Mouse (Mus musculus): ENCODE data around the gene Zmym5.
"Not testable (repeated sequence)": the region's sequence is repeated elsewhere in the genome, so short reads cannot be mapped to it uniquely, and the experiment has no call there.

Gene Zmym5

DNA sequence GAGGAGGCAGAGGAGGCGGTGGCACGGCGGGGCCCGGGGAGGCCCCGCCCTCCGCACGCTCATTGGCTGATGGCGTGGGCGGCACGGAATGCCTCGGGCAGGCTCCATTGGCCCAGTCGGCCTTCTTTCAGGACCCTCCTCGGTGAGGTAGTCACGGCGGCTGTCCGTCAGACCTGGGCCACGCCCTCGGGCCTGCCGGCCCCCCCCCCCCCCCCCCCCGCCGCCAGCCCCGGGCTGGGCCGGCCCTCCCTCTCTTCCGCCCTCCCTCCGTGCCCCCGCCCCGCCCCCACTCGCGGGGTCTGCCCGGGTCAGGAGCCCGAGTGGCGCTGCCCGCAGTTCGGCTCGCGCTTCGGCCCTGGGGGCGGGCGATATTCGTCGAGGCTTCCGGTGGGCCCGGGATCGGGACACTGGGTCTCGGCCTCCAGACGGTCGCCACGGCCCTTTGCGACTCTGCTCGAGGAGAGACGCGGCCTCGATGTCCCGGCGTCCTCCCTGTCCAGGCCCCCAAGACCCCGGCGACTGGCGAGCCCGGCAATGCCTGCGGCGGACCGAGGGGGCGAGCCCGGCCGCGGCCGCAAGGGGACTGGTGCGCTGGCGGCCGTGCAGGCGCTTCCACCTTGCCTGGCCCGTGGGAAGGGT, at the start of gene Zmym5:
TSS of gene Zmym5 (minus strand) at position 16 of the 639 bp plus-strand sequence.
- peak; percentile 92 to 97 for DNase-seq

DNA sequence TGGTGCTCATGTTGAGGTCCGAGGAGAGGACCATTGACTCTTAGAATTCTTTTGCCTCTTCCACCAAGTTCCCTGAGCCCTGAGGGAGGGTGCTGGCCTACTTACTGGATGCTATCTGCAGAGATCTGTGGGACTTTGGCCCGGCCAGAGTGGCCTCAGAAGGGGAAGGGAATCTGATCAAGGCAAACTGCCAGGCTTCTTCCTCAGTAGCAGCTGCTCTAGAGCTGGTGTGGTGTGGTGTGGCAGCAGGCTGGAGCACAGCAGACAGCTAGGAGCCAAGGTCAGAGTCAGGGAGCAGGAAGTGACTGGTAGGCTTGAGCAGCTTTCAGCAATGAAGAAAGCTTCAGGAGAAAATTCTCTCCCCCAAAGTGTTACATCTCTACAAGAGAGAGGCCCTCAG, 38.2 kb upstream of the Zmym5 start:
- DNase-seq = peak; percentile 77 to 88

DNA sequence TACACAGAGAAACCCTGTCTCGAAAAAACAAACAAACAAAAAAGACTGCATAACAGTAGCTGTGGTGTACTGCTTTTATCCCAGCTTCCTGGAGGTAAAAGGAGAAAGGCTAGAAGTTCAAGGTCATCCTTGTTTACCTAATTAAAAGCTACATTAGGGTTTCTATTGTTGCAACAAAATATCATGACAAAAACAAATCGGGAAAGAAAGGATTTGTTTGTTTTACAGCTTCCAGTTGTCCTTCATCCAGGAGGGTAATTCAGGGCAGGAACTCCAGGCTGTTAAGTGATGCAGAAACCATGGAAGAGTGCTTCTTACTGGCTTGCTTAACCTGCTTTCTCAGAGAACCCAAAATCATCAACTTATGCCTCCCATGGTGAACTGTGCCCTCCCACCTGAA, 36.8 kb upstream of the Zmym5 start:
- no peak for DNase-seq

DNA sequence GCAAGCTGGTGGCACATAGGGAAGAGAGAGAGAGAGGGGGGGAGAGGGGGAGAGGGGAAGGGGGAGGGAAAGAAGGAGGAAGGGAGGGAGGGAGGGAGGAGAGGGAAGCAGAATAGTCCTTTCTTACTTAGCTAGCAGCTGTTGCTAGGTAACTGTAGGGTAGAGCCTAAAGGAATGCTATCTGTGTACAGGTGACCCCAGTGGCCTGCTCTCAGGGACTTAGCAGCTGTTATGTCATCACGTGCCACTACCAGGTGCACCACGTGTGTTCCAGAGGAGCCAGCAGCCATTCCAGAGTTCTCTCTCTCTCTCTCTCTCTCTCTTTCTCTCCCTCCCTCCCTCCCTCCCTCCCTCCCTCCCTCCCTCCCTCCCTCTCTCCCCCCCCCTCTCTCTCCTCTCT, 33.0 kb upstream of the Zmym5 start:
- peak; percentile 48 to 83 for DNase-seq

DNA sequence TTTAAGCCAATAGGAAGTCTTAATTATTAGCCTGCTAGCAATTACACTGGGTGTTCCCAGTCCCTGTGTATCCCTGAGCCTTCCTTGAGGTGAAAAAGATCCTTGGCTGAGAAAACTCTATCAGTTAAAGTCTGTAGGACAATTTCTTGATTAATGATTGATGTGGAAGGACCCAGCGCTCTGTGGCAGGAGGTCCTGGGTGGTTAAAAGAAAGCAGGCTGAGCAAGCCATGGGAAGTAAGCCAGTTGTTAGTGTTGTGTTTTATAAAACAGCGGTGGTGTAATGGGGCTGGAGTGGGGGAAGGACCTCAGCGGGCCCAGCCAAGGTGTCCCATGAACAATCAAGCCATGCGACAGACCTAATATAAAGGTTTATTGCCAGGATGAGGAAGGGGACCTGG, 32.5 kb upstream of the Zmym5 start:
- peak; percentile 45 to 70 for DNase-seq

DNA sequence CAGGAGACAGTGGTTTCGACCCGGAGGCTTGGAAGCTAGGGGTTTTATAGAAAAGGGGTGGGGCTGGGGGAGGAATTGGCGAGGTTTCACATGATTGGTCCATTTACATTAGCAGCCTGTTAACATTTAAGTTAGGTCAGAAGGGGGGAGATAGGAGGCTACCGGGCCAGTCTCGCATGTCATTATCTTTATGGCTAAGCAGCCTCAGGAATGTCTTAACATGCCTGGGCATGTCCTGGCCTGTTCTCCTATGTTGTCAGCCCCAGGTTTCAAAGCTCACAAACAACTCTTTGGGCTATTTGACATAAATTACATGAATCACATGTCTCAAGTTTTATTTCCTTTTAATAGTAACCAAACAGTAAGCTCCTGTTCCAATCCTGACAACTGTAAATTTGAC, 23.1 kb upstream of the Zmym5 start:
- not testable (repeated sequence) for DNase-seq

DNA sequence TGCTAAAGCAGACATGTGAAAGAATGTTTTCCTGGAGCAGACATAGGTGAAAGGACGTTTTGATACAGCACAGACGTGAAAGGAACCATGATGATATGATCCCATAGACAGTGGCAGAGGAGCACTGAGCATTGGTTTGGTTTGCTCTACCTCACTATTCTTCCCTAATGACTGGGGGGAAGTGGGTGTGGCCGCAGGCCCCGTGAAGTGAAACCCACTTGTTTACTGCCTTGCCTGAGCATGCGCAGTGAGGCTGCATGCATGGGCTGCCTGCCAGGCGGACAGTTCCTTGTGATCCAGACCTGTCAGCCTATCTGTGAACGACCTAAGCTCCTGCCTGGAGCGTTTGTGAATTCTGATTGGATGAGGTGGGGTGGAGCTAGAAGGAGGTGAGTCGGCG, 21.7 kb upstream of the Zmym5 start:
- peak; percentile 41 to 70 for DNase-seq

DNA sequence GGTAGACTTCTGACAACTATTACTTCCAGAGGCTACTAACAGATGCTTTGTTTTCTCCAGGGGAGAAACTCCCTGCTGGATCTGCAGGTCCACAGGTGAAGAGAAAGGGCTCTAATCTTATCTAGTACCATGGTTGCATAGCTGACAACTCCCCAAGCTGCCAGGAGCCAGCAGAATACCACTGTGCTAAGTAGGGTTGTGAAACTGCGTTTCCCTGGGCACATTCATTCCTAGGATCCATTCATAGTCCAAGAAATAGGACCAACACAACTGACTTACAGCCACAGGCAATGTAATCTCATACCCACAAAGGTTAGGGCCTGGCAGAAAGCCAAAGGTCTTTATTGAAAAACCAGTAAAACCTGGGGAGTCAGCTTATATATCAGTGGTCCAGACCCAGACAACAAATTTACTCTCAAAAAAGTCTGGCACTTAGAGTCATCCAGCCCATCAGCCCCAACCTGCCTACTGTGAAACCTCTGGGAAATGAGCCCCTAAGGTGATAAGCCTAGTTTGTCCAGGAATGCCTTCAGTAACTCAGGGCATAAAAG, 21.1 kb upstream of the Zmym5 start:
- DNase-seq = peak in 1 of 2 experiments; percentile 15

DNA sequence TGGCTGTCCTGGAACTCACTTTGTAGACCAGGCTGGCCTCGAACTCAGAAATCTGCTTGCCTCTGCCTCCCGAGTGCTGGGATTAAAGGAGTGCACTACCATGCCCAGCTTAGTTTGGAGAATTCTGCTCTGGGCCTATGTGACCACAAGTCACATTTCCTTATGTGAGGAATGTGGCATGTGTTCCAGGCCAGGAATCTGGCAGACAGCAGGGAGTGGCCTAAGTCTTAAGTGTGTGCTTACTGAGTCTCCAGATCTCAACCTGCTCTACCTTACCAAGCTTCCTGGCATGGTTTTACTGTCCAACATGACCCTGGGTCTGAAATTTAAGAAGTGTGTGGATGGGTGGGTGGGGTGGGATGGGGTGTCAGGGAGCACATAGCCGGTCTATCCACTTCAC, 20.6 kb upstream of the Zmym5 start:
- no peak for DNase-seq

DNA sequence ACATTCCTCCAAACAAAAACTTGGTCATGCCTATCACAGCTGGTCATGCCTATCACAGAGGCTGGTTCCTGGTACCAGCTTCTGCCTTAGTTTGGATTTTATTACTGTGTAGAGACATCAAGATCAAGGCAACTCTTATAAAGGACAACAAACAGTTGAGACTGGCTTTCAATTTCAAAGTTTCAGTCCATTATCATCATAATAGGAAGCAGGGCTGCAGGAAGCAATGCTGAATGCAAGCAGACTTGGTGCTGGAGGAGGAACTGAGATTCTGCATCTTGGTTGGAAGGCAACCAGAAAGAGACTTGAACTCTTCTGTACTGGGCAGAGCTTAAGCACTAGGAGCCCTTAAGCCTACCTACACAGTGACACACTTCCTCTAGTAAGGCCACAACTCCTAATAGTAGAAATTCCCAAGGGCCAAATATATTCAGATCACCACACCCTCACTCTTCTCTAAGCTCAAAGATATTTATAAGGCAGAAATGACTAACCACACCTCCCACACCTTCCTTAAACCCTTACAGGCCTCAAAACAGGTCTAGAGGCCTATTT, 19.1 kb upstream of the Zmym5 start:
- no peak for DNase-seq

DNA sequence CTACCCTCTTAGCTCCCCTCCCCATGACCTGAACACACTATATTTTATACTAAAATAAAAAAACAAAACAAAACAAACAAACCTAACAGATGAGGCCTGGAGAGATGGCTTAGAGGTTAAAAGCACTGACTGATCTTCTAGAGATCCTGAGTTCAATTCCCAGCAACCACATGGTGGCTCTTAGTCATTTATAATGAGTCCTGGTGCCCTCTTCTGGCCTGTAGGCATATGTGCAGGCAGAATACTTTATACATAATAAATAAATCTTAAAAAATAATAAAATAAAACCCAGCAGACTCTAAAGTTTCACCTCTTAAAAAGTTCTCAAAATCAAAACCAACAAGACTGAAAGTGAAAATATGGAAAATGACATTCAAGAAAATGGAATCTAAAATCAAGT, 13.0 kb upstream of the Zmym5 start:
- DNase-seq = no peak

DNA sequence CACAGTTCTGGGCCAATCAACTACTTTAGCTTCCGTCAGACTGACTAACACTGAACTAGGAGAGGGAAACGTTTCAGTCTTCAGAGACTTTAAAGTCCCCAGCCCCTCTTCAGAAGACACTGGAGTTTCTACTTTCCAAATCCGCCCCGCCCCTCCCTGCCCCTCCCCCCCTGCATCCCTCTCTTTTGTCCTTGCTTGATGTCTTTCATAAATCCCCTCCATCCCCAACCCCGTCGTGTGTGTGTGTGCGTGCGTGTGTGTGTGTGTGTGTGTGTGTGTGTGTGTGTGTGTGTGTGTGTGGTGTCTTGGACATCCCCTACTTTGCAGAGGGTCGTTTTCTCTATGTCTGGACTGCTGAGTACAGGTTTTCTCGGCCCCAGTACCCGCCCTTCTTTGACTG, 6.1 kb upstream of the Zmym5 start:
- DNase-seq = no peak

DNA sequence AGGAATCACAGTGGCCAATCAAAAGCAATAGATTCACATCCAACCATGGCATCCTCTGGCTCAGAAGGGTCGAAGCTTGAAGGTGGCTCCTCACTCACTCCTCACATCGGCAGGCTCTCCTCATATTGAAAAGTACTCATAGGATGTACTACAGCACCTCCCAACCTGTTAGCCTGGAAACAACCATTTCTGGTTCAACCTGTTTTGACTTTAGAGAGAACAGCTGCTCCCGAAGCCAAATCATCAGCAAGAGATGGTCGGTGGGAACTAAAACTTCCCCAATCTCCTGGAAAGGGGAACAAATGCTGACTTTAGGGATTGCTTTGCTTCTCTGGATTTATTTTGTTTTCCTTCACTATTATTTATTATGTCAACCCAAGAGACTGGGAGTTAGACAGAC, 5.6 kb upstream of the Zmym5 start:
- no peak for DNase-seq

DNA sequence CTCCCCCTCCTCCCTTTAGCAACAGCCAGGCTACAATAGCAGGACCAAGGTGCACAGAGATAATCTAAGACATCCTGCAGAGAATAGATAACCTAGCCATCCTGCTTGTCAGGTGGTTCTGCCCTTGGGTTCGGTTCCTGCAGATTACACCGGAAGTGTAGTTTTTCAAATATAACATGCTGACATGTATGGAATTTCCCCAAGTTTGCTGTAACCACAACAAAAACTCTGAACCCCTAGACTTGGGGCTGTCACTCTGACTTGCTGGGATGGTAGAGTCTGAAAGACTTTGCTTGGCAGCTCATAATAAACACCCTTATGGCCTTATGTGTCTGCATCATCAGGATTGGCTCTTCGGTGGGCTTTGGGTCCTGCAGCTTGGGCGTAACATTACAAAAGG, 5.0 kb upstream of the Zmym5 start:
- DNase-seq = no peak

DNA sequence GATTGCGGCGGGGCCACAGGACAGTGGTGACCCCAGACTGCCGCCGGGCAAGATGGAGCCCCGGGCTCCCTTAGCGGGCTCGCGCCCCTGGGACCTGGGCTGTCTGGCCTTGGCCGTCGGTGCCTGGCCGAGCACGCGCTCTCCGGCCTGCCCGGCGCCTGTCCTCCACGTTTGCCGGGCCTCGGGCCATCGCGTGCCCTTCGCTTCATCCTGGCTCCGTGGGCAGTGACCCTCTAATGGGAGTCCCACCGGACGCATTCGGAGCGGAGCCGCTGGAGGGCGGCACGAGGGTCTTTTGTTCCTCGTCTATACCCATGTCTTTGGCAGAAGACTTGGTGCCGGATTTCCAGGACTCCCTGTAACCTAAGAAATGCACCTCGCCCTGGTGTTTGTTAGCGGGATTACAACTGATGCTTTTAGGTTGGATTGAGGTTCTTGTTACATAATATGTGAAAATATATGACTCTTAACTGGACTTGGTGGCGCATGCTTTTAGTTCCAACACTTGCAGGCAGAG, 1.1 kb upstream of the Zmym5 start:
- DNase-seq = peak; percentile 89 to 91

DNA sequence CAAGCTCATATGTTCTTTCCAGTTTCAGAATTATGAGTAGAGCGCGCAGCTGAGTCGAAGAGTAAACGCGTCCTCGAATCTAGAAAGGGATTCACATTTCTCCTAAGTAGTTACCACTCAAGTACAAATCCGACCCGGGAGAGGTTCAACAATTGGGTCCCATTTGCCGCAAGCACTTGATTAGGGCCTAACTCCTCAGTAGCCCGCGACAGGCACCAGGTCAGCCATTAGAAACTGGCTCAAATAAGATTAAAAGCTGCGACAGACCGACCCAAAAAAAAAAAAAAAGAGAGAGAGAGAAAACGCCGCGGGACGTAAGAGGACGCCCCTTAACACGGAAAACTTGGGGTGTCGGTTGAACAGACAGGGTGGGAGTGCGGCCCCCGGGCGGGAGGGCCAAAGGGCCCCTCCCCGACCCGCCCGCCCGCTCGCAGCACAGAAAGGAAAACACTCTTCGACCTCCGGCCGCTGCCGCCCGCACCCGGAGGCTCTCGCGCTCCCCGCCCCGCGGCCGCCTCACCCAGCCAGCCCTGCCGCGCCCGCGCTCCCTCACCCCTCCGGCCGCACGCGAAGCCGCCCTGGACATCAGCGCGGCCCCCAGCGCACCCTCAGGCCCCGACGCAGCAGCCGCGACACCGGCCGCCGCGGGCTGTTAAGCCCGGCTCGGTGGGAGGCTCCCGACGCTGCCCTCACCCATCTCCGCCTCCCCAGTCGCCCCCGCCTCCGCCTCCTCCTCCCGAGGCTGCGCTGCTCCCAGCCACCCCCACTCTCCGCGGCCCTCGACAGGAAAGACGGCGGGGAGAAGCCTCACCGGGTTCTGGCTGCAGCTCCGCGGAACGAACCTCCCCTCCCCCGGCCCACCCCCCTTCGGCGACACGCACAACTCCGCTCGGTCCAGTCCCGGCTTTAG, 480 bp downstream of the Zmym5 start:
- peak; percentile 43 to 75 for DNase-seq

DNA sequence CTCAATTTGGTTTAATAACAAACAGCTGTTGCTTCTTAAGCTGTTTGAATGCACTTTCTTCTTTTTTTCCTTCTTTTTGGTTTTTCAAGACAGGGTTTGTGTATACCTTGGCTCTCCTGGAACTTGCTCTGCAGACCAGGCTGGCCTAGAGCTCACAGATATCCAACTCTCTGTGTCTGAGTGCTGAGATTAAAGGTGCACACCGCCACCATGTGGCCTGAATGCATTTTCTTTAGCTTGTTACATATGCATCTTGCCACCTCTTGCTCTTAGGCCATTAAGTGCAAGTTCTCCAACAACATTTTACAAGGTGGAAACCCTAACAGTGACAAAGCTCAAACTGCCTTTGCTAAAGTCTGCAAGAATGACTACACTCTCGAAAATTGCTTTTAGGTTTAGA, 18.3 kb downstream of the Zmym5 start:
- peak; percentile 48 to 68 for DNase-seq

DNA sequence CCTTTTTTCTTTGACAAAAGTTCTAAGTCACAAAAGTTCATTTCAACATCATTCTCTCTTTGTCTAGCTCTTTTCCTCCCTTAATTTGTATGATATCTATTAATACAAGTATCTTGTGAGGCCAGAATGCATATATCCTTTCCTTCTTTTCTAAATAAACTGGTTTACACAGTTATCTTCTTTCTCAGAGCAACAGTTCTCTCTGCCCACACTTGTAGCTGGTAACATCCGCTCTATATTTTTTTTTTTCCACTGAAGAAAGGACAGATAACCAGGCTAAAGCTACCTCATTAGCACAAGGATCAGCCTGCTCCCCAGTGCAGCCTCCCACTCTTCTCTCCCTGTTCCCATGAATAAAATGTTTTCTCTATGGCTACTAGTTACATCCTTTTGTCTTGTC, 26.9 kb downstream of the Zmym5 start:
- DNase-seq = no peak

DNA sequence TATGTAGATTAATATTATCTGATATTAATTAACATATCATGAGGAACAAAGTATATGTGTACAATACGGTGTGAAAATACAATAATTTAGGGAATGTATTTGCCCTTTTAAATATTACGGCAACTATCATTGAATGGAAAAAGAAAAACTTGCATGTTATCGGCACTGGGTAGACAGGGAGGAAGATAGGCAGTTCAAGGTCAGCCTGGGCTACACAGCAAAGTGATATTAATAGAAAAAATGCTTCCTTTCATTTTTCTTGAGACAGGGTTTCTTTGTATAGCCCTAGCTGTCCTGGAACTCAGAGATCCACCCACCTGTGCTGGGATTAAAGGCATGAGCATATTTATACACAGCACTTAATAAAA, 32.6 kb downstream of the Zmym5 start:
- no peak for DNase-seq

DNA sequence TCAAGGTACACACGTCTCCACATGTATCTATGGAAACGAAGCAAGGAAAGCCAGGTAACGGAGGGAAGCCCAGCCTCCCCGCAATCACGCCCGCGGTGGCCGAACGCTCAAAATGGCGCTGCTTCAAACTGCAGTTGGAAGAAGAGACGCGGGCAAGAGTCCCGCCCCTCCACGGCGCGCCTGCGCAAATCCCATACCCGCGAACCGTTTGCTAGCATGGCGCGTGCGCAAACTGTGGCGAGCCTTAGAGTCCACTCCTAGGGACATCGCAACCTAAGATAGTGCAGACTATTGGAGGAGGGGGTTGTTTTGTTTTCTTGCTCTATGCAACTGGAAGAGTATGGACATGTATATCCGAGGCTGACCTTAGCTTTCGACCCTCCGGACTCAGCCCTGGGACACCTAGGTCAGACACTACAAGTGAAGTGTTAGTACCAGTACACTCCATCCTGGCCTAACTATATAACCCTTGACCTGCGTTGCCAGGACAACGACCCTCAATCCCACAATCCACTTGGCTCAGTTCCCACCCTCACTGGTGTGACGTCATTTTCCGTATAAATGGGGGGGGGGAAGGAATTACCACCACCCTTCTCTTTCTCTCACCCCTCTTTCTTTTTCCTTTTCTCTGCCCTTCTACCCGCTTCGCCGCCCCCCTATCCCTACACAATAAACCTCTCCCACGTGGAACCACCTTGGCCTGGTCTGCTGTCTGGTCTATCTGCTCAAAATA, 33.1 kb downstream of the Zmym5 start, which contains the start of gene Pspc1:
TSS of gene Pspc1 (minus strand) at position 117 of the 733 bp plus-strand sequence.
- DNase-seq = peak; percentile 97 to 98

DNA sequence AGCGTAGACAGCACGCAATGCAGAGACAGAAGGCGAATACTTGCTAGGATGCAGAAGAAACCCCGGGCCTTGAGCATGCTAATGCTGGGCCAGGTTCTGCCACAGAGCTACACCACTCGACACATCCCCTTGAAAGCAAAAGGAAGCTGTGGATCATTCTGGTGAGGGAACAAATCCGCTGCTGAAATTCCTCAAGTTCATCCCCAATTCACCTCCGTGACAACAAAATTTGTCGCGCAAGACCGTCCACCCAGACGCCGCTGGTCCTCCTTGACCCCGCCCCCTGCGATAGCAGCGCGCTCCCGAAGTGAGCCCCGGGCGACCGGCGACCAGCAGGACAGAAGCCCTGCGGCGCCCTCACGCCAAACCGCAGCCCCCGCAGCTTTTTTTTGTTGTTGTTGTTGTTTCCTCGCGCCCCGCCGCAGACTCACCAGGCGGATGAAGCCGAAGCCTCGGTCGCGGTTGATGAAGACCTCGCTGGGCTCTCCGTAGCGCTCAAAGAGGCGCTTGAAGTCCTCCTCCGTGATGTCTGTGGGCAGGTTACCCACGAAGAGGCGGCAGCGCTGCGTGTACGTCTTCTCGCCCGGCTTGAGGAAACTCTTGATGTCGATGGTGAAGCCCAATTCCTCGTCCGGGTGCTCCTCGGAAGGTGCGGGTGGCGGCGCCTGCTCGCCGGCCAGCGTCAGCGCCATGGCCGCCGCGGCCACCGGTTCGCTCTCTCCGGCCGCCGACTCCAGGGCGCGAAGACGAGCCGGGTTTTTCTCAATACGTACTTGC, 34.0 kb downstream of the Zmym5 start:
- peak; percentile 75 to 81 for DNase-seq
